Mouse (Mus musculus) embryonic facial prominence, embryonic 14.5 days (tissue): ENCODE measurements around the gene Dnttip2. TPM values are rescaled to one million over a fixed set of nuclear protein-coding genes. Genes with fewer than 3 reads are reported as not detected.

ENCODE experiments used
- ATAC-seq: fragments of 200-750 bp; cut with Nextera tagmentation; 2 replicates; pipeline ENCODE4 v1.8.0; 2017; ENCODE audit warnings: low read depth, moderate number of reproducible peaks, moderate TSS enrichment
- DNase-seq: peaks from one replicate; pipeline ENCODE4 v3.0.0-alpha.2; 2015; ENCODE audit warnings: low spot score
- H3K27ac ChIP-seq: fragments of 300-500 bp; sonication (generic); replicated peaks from 2 replicates; pipeline ENCODE4 v1.5.1; 2014; ENCODE audit warnings: low read depth, mild to moderate bottlenecking, low read length, moderate library complexity
- H3K27me3 ChIP-seq: fragments of 300-500 bp; sonication (generic); replicated peaks from 2 replicates; pipeline ENCODE4 v1.6.1; 2014; ENCODE audit warnings: low read length; ENCODE audit not compliant: control insufficient read depth, insufficient read depth
- H3K36me3 ChIP-seq: fragments of 300-500 bp; sonication (generic); 2 replicates; pipeline ENCODE4 v1.6.1; 2014; ENCODE audit warnings: low read length, mixed read lengths; ENCODE audit not compliant: control insufficient read depth, insufficient read depth
- H3K4me1 ChIP-seq: fragments of 300-500 bp; sonication (generic); 2 replicates; pipeline ENCODE4 v1.6.1; 2014; ENCODE audit warnings: antibody characterized with exemption, low read length; ENCODE audit not compliant: control insufficient read depth, insufficient read depth
- H3K4me2 ChIP-seq: fragments of 300-500 bp; sonication (generic); 2 replicates; pipeline ENCODE4 v1.6.1; 2014; ENCODE audit warnings: low read depth, mild to moderate bottlenecking, low read length, moderate library complexity, mixed read lengths
- H3K4me3 ChIP-seq: fragments of 300-500 bp; sonication (generic); 2 replicates; pipeline ENCODE4 v1.5.1; 2014; ENCODE audit warnings: low read depth, mild to moderate bottlenecking, low read length
- H3K9ac ChIP-seq: fragments of 300-500 bp; sonication (generic); 2 replicates; pipeline ENCODE4 v1.6.1; 2014; ENCODE audit warnings: low read depth, mild to moderate bottlenecking, low read length, moderate library complexity, mixed read lengths
- H3K9me3 ChIP-seq: fragments of 300-500 bp; sonication (generic); 2 replicates; pipeline ENCODE4 v1.6.1; 2016; ENCODE audit warnings: low read length; ENCODE audit not compliant: control insufficient read depth
- WGBS: fragments of 180-500 bp; shearing (Covaris S2); extraction: QIAGEN DNeasy Blood & Tissue Kit; methylation state at CpG from one replicate; pipeline ENCODE4 v1.1.7; 2014; 5-methylcytosine and 5-hydroxymethylcytosine counted together
- polyA plus RNA-seq: library from polyadenylated mRNA; unstranded; fragments of >200 nt; fragmentation: Nextera tagmentation; extraction: Ambion mirVana; gene quantifications from 2 replicates; pipeline ENCODE4 v1.2.1, GENCODE M21; 2014

Dnttip2 gene
- polyA plus RNA-seq, 1 experiment from 2014 or later = 61.8 TPM

DNA sequence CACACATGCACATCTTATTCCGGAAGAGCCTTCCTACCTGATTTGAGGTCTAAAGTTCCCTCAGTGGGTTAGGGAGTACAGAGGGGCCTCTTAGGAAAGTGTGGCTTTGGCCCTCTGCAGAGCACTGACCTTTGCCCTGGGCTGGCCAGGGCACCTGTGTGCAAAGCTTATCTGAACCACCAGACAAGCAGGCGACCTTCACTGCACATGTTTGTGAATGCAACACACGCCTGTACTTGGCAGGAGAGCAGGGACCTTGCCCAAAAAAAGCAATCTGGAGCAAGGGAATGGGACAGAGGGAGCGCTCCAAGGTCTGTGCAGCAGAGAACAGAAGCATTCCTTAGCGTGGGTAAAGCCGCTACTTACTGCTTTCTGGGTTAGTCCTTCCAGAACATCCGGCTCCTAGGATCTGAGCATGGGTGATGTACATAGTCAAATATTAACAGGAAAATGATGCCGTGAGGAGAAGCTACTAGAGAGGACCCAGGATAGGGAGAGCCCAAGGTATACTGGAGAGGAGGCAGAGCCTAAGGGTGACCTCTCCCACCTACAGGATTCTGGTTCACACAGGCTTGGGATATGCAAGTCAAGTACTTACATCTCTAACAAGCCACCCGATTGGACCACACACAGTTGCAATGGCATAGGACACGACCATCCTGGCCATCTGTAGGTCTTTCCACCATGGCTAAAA is 38.9 kb downstream of the Dnttip2 start:
- H3K36me3 ChIP-seq = no peaks in the 10 kb centered on the region
- H3K4me1 ChIP-seq = no peaks in the 10 kb centered on the region
- ATAC-seq = no peak
- H3K4me2 ChIP-seq = no peak overlapping the region
- H3K27me3 ChIP-seq = no peaks in the 10 kb centered on the region
- H3K4me3 ChIP-seq = no peak overlapping the region
- H3K27ac ChIP-seq = no peak overlapping the region
- no peak overlapping the region for H3K9ac ChIP-seq
- DNase-seq = no peak
- H3K9me3 ChIP-seq = no peaks in the 10 kb centered on the region
- 76% methylated on average over 10 of the region's 10 CpGs for WGBS

- H3K27ac ChIP-seq = no peak overlapping the region
- ATAC-seq = no peak
- H3K4me1 ChIP-seq = no peaks in the 10 kb centered on the region
- DNase-seq = no peak
- H3K9me3 ChIP-seq = no peaks in the 10 kb centered on the region
- no peak overlapping the region for H3K9ac ChIP-seq
- no peak overlapping the region for H3K4me2 ChIP-seq
- 52% methylated on average over 7 of the region's 7 CpGs for WGBS
- no peaks in the 10 kb centered on the region for H3K36me3 ChIP-seq
- no peaks in the 10 kb centered on the region for H3K27me3 ChIP-seq
- H3K4me3 ChIP-seq = no peak overlapping the region
These were observed 39.7 kb downstream of the Dnttip2 start for GRCm38 (mm10) chr3:122313936-122314335.

- Histone ChIP-seq H3K36me3 (no peaks in the 10 kb centered on the region), H3K4me3 (no peak overlapping the region), H3K27me3 (no peaks in the 10 kb centered on the region), H3K4me1 (no peaks in the 10 kb centered on the region), H3K4me2 (peak overlapping the region; percentile 41), H3K9me3 (no peaks in the 10 kb centered on the region), H3K27ac (no peak overlapping the region), H3K9ac (0 out of 2 replicates have a peak overlapping the region, but pooled peaks have one; percentile 34)
- WGBS = 14% methylated on average over 11 of the region's 11 CpGs
- DNase-seq (no peak), ATAC-seq (0 out of 2 replicates have a peak, but pooled peaks have one; percentile 39)
These were observed 42.4 kb downstream of the Dnttip2 start for GRCm38 (mm10) chr3:122316621-122317020.

DNA sequence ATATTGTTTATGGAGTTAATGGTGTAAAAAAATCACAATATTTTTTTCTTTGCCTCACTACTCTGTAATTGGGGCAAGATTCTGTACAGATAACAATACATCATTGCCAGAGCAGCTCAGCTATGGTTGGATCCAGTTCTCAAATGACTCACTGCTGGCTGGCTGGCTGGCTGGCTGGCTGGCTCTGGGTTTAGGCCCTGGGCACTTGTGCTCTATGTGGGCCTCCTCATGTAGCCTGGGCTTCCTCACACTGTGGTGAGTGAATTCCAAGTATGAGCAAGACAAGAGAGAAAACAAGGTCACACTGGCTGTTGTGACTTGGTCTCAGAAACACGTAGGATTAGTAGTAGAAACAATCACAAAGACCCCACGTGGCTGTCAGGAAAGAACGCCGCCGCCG is 43.2 kb downstream of the Dnttip2 start:
- no peaks in the 10 kb centered on the region for H3K27me3 ChIP-seq
- no peak overlapping the region for H3K9ac ChIP-seq
- H3K4me2 ChIP-seq = no peak overlapping the region
- no peak for DNase-seq
- H3K4me3 ChIP-seq = no peak overlapping the region
- ATAC-seq = no peak
- H3K4me1 ChIP-seq = peaks cover 5% of the 10 kb centered on the region
- 85% methylated on average over 6 of the region's 6 CpGs for WGBS
- no peaks in the 10 kb centered on the region for H3K9me3 ChIP-seq
- H3K36me3 ChIP-seq = no peaks in the 10 kb centered on the region
- no peak overlapping the region for H3K27ac ChIP-seq

DNA sequence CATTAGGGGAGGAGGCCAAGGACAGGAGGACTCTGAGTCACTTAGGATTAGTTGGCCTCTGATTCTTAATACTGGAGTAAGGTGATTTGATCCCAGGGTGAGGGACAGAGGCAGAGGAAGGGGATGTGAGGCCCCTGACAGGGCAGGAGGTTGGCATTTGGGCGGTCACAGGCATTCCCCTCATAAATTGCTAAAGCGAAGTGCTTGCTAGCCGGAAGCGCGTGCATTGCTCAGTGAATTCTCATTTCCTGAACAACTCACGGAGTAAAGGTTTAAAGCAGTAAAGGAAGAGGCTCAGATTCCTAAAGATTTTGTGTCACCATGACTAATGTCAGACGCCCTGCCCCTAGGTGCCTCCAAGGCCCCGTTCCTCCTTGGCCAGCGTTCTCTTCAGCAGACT is 48.0 kb downstream of the Dnttip2 start:
- ATAC-seq = no peak
- Histone ChIP-seq H3K4me1 (peaks cover 11% of the 10 kb centered on the region), H3K9ac (no peak overlapping the region), H3K4me3 (no peak overlapping the region), H3K27me3 (no peaks in the 10 kb centered on the region), H3K36me3 (no peaks in the 10 kb centered on the region), H3K27ac (no peak overlapping the region), H3K9me3 (no peaks in the 10 kb centered on the region), H3K4me2 (no peak overlapping the region)
- whole genome bisulfite sequencing = 58% methylated on average over 9 of the region's 9 CpGs
- DNase-seq = no peak

- DNase-seq (no peak), ATAC-seq (no peak)
- H3K27ac ChIP-seq = no peak overlapping the region
- no peak overlapping the region for H3K4me3 ChIP-seq
- 86% methylated on average over 6 of the region's 6 CpGs for WGBS
- peaks cover 11% of the 10 kb centered on the region for H3K4me1 ChIP-seq
- no peak overlapping the region for H3K4me2 ChIP-seq
- H3K9me3 ChIP-seq = no peaks in the 10 kb centered on the region
- H3K27me3 ChIP-seq = no peaks in the 10 kb centered on the region
- no peaks in the 10 kb centered on the region for H3K36me3 ChIP-seq
- H3K9ac ChIP-seq = no peak overlapping the region
These were observed 49.7 kb downstream of the Dnttip2 start for GRCm38 (mm10) chr3:122323841-122324240.

DNA sequence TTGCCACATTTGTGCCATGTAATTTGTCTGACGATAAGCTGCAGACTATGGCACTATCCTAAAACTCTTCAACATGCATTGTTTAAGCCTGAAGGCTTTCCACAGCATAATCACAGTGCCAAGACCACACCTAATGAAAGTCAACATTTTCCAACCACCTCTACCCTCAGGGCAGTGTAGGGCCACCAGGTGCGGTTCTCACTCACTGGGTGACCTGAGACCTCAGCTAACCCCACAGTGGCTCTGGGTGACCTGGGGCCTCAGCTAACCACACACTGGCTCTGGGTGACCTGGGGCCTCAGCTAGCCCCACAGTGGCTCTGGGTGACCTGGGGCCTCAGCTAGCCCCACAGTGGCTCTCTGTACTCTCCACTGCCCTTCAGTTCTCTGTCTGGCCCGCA is 50.3 kb downstream of the Dnttip2 start:
- no peak overlapping the region for H3K4me3 ChIP-seq
- H3K9ac ChIP-seq = no peak overlapping the region
- no peak for DNase-seq
- H3K4me2 ChIP-seq = no peak overlapping the region
- H3K27me3 ChIP-seq = no peaks in the 10 kb centered on the region
- no peaks in the 10 kb centered on the region for H3K36me3 ChIP-seq
- ATAC-seq = no peak
- peaks cover 11% of the 10 kb centered on the region for H3K4me1 ChIP-seq
- H3K9me3 ChIP-seq = no peaks in the 10 kb centered on the region
- no peak overlapping the region for H3K27ac ChIP-seq
- WGBS = 75% methylated on average over 3 of the region's 3 CpGs

GRCm38 (mm10) chr3:122330484-122330883 is 56.3 kb downstream of the Dnttip2 start:
- WGBS = 65% methylated on average over 12 of the region's 12 CpGs
- no peak for DNase-seq
- no peaks in the 10 kb centered on the region for H3K9me3 ChIP-seq
- H3K4me1 ChIP-seq = peaks cover 18% of the 10 kb centered on the region
- no peak overlapping the region for H3K27ac ChIP-seq
- no peak for ATAC-seq
- no peak overlapping the region for H3K9ac ChIP-seq
- no peaks in the 10 kb centered on the region for H3K27me3 ChIP-seq
- no peak overlapping the region for H3K4me3 ChIP-seq
- H3K4me2 ChIP-seq = no peak overlapping the region
- no peaks in the 10 kb centered on the region for H3K36me3 ChIP-seq

- peak; percentile 69 for DNase-seq
- H3K27me3 ChIP-seq = no peaks in the 10 kb centered on the region
- H3K4me3 ChIP-seq = no peak overlapping the region
- no peak overlapping the region for H3K9ac ChIP-seq
- peak; percentile 60 for ATAC-seq
- no peak overlapping the region for H3K27ac ChIP-seq
- peaks cover 18% of the 10 kb centered on the region for H3K4me1 ChIP-seq
- no peaks in the 10 kb centered on the region for H3K9me3 ChIP-seq
- no peak overlapping the region for H3K4me2 ChIP-seq
- WGBS = 33% methylated on average over 4 of the region's 4 CpGs
- no peaks in the 10 kb centered on the region for H3K36me3 ChIP-seq
These were observed 59.3 kb downstream of the Dnttip2 start for GRCm38 (mm10) chr3:122333493-122333892.
